Mouse (Mus musculus) CH12.LX (cell line): ENCODE results near the gene Fkbp6.

Experiments used
- CTCF ChIP-seq, 2 experiments: IDR thresholded peaks in 1 of 2; conservative IDR thresholded peaks in 1 of 2; 2 replicates each; pipeline ENCODE4 v1.5.1; 2011 to 2012; ENCODE audit warnings: low read depth in 2 of 2, low read length in 2 of 2, improper control_type of control experiment in 1 of 2, inconsistent platforms in 1 of 2, mild to moderate bottlenecking in 1 of 2, moderate library complexity in 1 of 2
- ELF1 ChIP-seq: IDR thresholded peaks from 2 replicates; pipeline ENCODE4 v1.6.1; 2014; ENCODE audit warnings: low read depth, mild to moderate bottlenecking, inconsistent platforms, low read length, improper control_type of control experiment
- EP300 ChIP-seq: IDR thresholded peaks from 2 replicates; pipeline ENCODE4 v1.6.1; 2011; ENCODE audit warnings: low read length, improper control_type of control experiment
- MAX ChIP-seq: IDR thresholded peaks from 2 replicates; pipeline ENCODE4 v1.6.1; 2011; ENCODE audit warnings: low read length, improper control_type of control experiment
- MAZ ChIP-seq: IDR thresholded peaks from 2 replicates; pipeline ENCODE4 v1.6.1; 2012; ENCODE audit warnings: low read depth, mild to moderate bottlenecking, inconsistent platforms, low read length, improper control_type of control experiment, moderate library complexity
- PAX5 ChIP-seq: IDR thresholded peaks from 2 replicates; pipeline ENCODE4 v1.6.1; 2012; ENCODE audit warnings: low read length, inconsistent platforms, mixed read lengths
- POLR2AphosphoS2 ChIP-seq: IDR thresholded peaks from 2 replicates; pipeline ENCODE4 v1.6.1; 2011; ENCODE audit warnings: low read depth, low read length, improper control_type of control experiment
- SIN3A ChIP-seq: IDR thresholded peaks from 2 replicates; pipeline ENCODE4 v1.6.1; 2012; ENCODE audit warnings: low read length, improper control_type of control experiment, inconsistent platforms
- USF1 ChIP-seq: IDR thresholded peaks from 2 replicates; pipeline ENCODE4 v1.6.1; 2014; ENCODE audit warnings: low read depth, mild to moderate bottlenecking, inconsistent platforms, low read length, improper control_type of control experiment
- ZNF384 ChIP-seq: IDR thresholded peaks from 2 replicates; pipeline ENCODE4 v1.6.1; 2012; ENCODE audit warnings: low read depth, low read length, improper control_type of control experiment, inconsistent platforms

DNA sequence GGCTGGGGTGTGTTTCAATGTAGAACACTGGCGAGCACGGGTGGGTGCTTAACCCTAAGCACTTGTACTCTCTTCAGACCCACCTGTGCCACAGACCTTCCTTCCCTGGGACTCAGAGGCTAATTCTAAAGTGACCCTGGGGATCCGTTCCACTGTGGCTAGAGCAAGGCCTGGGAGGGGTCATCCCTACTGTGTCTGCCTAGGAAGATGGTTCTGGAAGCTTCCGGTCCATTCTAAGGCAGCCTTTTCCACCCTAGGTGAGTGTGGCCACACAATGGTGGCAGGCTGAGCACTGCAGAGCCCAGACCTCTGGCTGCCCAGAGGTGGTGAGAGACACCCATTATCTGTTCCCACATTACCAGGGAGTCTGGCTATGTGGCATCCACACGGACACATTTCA, 62.9 kb downstream of the Fkbp6 start:
- TF ChIP-seq ZNF384 (no peak), CTCF (conservative IDR thresholded peaks at IDR 0.05 in 1 of 2, IDR thresholded peaks at IDR 0.05 in 1 of 2; ENCODE audit: low read depth in 2 of 2, low read length in 2 of 2) (no peak), PAX5 (no peak), MAX (no peak), EP300 (no peak), MAZ (no peak), USF1 (no peak), POLR2AphosphoS2 (no peak), ELF1 (no peak), SIN3A (no peak)
